Mouse (Mus musculus): ENCODE results near the gene Gm6034. TPM values are rescaled to one million over a fixed set of nuclear protein-coding genes. Genes with fewer than 3 reads are reported as not detected.

The Gm6034 gene
- total and polyA plus RNA-seq, 3 experiments: 0.11 TPM; not detected in 2

DNA sequence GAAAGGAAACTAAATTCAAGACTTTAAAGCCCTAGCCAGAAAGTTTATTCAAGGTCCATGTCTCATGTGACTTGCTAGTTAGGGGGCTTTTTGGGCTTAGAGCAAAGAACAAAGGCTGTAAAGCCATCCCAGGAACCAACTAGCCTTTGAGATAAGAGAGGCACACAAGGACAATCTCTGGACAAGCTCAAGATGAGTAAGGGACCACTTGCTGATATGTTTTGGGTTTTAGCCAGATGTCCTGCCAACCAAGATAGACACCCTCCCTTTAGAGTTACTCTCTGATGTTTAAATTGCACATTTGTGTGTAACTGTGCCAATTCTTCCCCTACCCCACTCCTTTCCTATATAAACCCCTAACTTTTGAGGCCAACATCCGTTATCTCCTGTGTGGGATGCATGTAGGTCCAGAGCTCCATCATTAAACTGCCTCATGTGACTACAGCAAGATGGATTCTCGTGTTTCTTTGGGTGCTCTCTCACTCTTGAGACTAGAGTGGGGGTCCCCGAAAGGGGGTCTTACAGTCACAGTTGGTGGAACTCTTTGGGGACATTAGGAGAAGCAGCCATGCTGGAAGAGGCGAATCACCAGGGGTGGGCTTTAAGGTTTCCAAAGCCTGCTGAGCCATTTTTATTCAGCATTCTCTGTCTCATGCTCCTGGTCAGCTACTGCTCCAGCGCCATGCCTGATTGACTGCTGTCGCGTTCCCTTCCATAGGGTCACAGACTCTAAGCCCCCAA lies 13.7 kb upstream of the Gm6034 start:
- no peaks in the 10 kb centered on the region for H3K9me3 ChIP-seq (replicated peaks; ENCODE audit: insufficient read depth, low read length)
- no peaks in the 10 kb centered on the region for H3K27me3 ChIP-seq (ENCODE audit: control insufficient read depth in 1 of 2, insufficient read depth in 2 of 2, low read length in 2 of 2)
- H3K4me3 ChIP-seq (ENCODE audit: control insufficient read depth in 1 of 2, insufficient read depth in 1 of 2, low read depth in 2 of 2, low read length in 2 of 2): no peak overlapping the region
- H3K4me1 ChIP-seq (ENCODE audit: control insufficient read depth in 1 of 2, insufficient read depth in 2 of 2, low read length in 2 of 2): peaks cover 24 to 38% of the 10 kb centered on the region in 2 experiments
- peaks cover 45% of the 10 kb centered on the region for H3K79me2 ChIP-seq (ENCODE audit: control insufficient read depth, insufficient read depth, low read length, poor library complexity)
- peak; percentile 43 for DNase-seq (ENCODE audit: low read depth, low spot score)
- H3K9ac ChIP-seq (ENCODE audit: control insufficient read depth, low read depth, low read length, poor library complexity, severe bottlenecking): no peak overlapping the region
- peaks cover 2 to 38% of the 10 kb centered on the region in 2 experiments; a peak in 3 of 4 replicates for H3K36me3 ChIP-seq (ENCODE audit: control insufficient read depth in 1 of 2, insufficient read depth in 2 of 2, low read length in 2 of 2)
- H3K27ac ChIP-seq (ENCODE audit: control insufficient read depth, low read depth, low read length): peak overlapping the region; percentile 51
- TF ChIP-seq MXI1 (IDR thresholded peaks at IDR 0.05; ENCODE audit: low read depth, low read length) (no peak), SMC3 (IDR thresholded peaks at IDR 0.05; ENCODE audit: low read depth, low read length) (no peak), MAX (IDR thresholded peaks at IDR 0.05; ENCODE audit: low read length) (no peak), POLR2A (IDR thresholded peaks at IDR 0.05; ENCODE audit: control insufficient read depth in 1 of 2, insufficient read depth in 1 of 2, low read depth in 1 of 2, low read length in 2 of 2, poor library complexity in 1 of 2) (no peak), MAZ (IDR thresholded peaks at IDR 0.05; ENCODE audit: low read depth, low read length) (no peak), MAFK (IDR thresholded peaks at IDR 0.05; ENCODE audit: borderline replicate concordance, low read depth, low read length) (no peak), ZC3H11A (IDR thresholded peaks at IDR 0.05; ENCODE audit: low read depth, low read length) (no peak), RCOR1 (IDR thresholded peaks at IDR 0.05; ENCODE audit: low read depth, low read length) (no peak), ELF1 (IDR thresholded peaks at IDR 0.05; ENCODE audit: low read depth, low read length) (no peak), EP300 (IDR thresholded peaks at IDR 0.05; ENCODE audit: low read depth in 1 of 2, low read length in 2 of 2) (peak in 1 of 2 experiments; percentile 58; a peak in 3 of 4 replicates), MYC (IDR thresholded peaks at IDR 0.05; ENCODE audit: low read depth, low read length) (no peak), USF2 (IDR thresholded peaks at IDR 0.05; ENCODE audit: borderline replicate concordance in 1 of 2, insufficient read depth in 1 of 2, low read depth in 1 of 2, low read length in 2 of 2) (no peak), POLR2AphosphoS2 (IDR thresholded peaks at IDR 0.05; ENCODE audit: low read length) (no peak), MYB (IDR thresholded peaks at IDR 0.05; ENCODE audit: low read depth, low read length) (no peak), ETS1 (IDR thresholded peaks at IDR 0.05; ENCODE audit: low read depth, low read length) (0 out of 2 replicates have a peak, but pooled peaks have one; percentile 19), NRF1 (IDR thresholded peaks at IDR 0.05; ENCODE audit: insufficient read depth, low read depth, low read length, poor library complexity, severe bottlenecking) (no peak), MEF2A (IDR thresholded peaks at IDR 0.05; ENCODE audit: extremely low read depth, insufficient replicate concordance, low read depth, low read length, poor library complexity, severe bottlenecking) (no peak), GABPA (IDR thresholded peaks at IDR 0.05; ENCODE audit: low read depth, low read length) (no peak), ZKSCAN1 (IDR thresholded peaks at IDR 0.05; ENCODE audit: low read depth, low read length) (no peak), JUND (IDR thresholded peaks at IDR 0.05; ENCODE audit: low read depth, low read length) (no peak), CHD2 (IDR thresholded peaks at IDR 0.05; ENCODE audit: low read length) (no peak), UBTF (IDR thresholded peaks at IDR 0.05; ENCODE audit: borderline replicate concordance, insufficient read depth, low read depth, low read length) (no peak), RAD21 (IDR thresholded peaks at IDR 0.05; ENCODE audit: low read depth, low read length) (no peak), TCF12 (IDR thresholded peaks at IDR 0.05; ENCODE audit: low read depth, low read length) (peak; percentile 30; the same call in 1 of the 2 replicates), USF1 (IDR thresholded peaks at IDR 0.05; ENCODE audit: low read depth, low read length) (no peak), GATA1 (IDR thresholded peaks at IDR 0.05; ENCODE audit: low read depth, low read length) (peak; percentile 54), BHLHE40 (IDR thresholded peaks at IDR 0.05; ENCODE audit: borderline replicate concordance, low read depth, low read length) (no peak), ZNF384 (IDR thresholded peaks at IDR 0.05; ENCODE audit: low read depth, low read length) (no peak), HCFC1 (IDR thresholded peaks at IDR 0.05; ENCODE audit: low read depth, low read length) (no peak), ZMIZ1 (IDR thresholded peaks at IDR 0.05; ENCODE audit: low read depth, low read length) (no peak), TAL1 (IDR thresholded peaks at IDR 0.05; ENCODE audit: low read length) (peak; percentile 50), NELFE (IDR thresholded peaks at IDR 0.05; ENCODE audit: low read depth, low read length) (0 out of 2 replicates have a peak, but pooled peaks have one; percentile 4), CHD1 (IDR thresholded peaks at IDR 0.05; ENCODE audit: low read depth, low read length) (no peak), POLR2AphosphoS5 (IDR thresholded peaks at IDR 0.05; ENCODE audit: borderline replicate concordance, low read depth, low read length) (no peak), CTCF (IDR thresholded peaks at IDR 0.05 in 2 of 3, conservative IDR thresholded peaks at IDR 0.05 in 1 of 3; ENCODE audit: control insufficient read depth in 1 of 3, insufficient read depth in 1 of 3, low read depth in 2 of 3, low read length in 3 of 3, poor library complexity in 1 of 3, severe bottlenecking in 1 of 3) (no peak), SIN3A (IDR thresholded peaks at IDR 0.05; ENCODE audit: low read length) (0 out of 2 replicates have a peak, but pooled peaks have one; percentile 20)
